Mouse (Mus musculus) embryonic fibroblast, embryonic 13.5 days (primary cell): ENCODE measurements around the gene Kdm4b. TPM values are rescaled to one million over a fixed set of nuclear protein-coding genes. Genes with fewer than 3 reads are reported as not detected.

ENCODE experiments used
- H3K27ac ChIP-seq: 2 replicates; pipeline ENCODE4 v1.5.1; 2012; ENCODE audit warnings: low read length, control low read depth, inconsistent platforms; ENCODE audit not compliant: insufficient read depth
- H3K4me1 ChIP-seq: 2 replicates; pipeline ENCODE4 v1.6.1; 2011; ENCODE audit warnings: low read length; ENCODE audit not compliant: control insufficient read depth, insufficient read depth
- H3K4me3 ChIP-seq: 2 replicates; pipeline ENCODE4 v1.5.1; 2011; ENCODE audit warnings: mild to moderate bottlenecking, control low read depth, low read length; ENCODE audit not compliant: insufficient read depth
- CTCF ChIP-seq: IDR thresholded peaks from 2 replicates; pipeline ENCODE4 v1.5.1; 2011; ENCODE audit warnings: mild to moderate bottlenecking, control low read depth, low read length, moderate library complexity, borderline replicate concordance; ENCODE audit not compliant: insufficient read depth
- POLR2A ChIP-seq: IDR thresholded peaks from 2 replicates; pipeline ENCODE4 v1.6.1; 2011; ENCODE audit warnings: low read depth, mild to moderate bottlenecking, control low read depth, low read length, moderate library complexity
- polyA plus RNA-seq: library from polyadenylated mRNA; stranded (reverse); fragments of >200 nt; gene quantifications from 2 replicates; pipeline ENCODE4 v1.2.4, GENCODE M21; 2011; ENCODE audit warnings: low read depth; ENCODE audit not compliant: missing spikeins, insufficient read length

Kdm4b gene
- polyA plus RNA-seq, 1 experiment = 30.8 TPM

DNA sequence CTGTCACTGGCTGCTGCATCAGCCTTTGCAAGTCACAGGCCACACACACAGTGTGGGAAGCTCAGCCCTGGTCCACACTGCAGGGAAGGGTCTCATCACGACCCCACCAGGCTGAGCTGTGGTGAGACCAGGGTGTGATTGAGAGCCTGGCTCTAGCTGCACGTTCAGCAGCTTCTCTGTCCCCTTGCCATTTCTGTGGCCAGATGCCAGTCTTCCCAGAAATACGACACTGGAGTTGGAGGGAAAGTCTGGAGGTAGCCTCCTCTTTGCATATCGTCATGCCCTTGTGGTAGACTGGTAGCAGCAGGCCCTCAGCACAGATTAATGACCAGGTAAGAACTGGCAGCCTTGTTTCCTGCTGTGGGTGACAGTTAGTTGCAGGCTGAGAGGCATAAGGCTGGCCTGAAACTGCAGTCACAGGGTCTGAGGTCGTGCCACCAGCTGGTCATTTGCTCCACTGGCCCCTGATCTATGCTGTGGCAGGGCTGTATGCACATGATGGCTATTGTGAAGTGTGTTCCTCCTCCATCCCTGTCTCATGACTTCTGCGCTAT is 53.5 kb downstream of the Kdm4b start:
- H3K4me3 ChIP-seq = no peak overlapping the region
- TF ChIP-seq CTCF (no peak), POLR2A (no peak)
- H3K4me1 ChIP-seq = no peaks in the 10 kb centered on the region
- no peak overlapping the region for H3K27ac ChIP-seq

DNA sequence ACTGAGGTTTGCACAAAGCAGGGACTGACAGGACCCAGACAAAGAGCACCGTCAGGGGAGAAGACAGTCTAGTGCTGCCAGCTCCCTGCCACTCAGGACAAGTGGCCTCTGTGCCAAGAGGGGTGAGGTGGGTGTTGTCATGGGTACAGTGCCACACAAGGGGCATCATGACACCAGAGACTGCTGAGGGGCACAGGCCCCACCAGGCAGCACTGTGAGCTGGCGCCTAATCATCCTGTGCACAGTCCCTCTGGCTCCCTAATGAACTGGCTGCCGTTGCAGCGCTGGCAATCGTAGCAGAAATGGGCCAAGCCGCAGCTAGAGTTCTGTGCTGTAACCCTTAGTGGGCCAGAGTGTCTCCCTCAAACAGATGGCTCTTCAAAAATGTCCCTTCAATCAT is 54.4 kb downstream of the Kdm4b start:
- TF ChIP-seq CTCF (no peak), POLR2A (no peak)
- Histone ChIP-seq H3K4me1 (no peaks in the 10 kb centered on the region), H3K27ac (no peak overlapping the region), H3K4me3 (no peak overlapping the region)

DNA sequence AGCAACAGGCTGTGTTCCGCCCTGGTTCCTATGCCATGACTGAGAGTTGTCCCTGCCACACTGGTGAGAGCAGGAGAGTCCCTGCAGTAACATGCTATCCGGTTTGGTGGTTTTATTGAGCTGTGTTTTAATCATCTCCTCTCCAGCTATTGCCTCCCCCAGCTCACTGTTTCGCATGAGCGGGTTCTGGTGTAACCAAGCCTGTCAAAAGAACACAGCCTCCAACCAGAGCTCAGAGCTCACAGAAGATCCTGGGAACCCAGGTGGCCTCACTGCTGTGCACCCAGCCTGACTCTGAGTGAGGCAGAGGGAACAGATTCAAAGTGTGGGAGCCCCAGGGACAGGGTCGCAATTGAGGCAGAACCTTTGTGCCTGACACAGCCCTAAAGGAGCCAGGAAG is 55.3 kb downstream of the Kdm4b start:
- TF ChIP-seq CTCF (no peak), POLR2A (no peak)
- H3K4me1 ChIP-seq = no peaks in the 10 kb centered on the region
- H3K27ac ChIP-seq = no peak overlapping the region
- no peak overlapping the region for H3K4me3 ChIP-seq

DNA sequence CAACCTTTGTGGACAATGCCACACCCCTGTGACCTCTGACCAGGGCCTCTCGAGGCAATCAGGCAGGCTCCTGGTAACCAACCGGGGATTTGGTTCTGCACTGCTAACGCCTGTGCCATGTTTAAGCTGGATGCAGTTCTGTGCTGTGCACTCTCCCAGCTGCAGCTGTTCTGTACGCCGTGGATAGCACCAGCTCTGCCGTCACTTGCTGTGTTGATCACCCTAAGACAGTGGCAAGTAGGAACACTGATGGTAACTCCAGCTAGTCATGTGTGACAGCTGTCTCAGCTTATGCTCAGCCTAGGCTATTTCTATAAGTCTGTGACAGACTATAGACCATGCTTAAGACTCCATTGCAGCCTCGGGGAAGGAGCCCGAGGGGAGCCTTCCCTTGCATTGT is 57.1 kb downstream of the Kdm4b start:
- no peak for TF ChIP-seq CTCF
- no peak for TF ChIP-seq POLR2A
- Histone ChIP-seq H3K4me1 (no peaks in the 10 kb centered on the region), H3K27ac (no peak overlapping the region), H3K4me3 (no peak overlapping the region)

DNA sequence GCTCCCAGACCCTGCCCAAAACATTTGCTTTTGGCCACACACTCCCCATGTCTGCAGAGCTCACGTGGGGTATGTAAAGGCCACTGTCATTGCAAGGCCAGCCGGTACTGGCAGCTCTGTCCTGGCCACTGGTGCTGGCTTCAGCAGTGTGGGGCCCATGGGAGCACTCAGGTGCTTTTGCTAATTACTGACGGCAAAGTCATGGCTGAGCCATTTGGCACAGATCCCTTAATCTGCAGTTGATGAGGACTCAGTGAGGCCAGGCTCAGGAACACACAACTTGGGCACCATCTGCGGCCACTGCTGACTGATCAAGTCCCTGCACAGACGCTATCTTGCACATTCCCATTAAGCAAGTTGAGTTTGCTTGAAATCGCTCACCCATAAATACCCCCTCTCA is 59.0 kb downstream of the Kdm4b start:
- no peaks in the 10 kb centered on the region for H3K4me1 ChIP-seq
- no peak for TF ChIP-seq POLR2A
- TF ChIP-seq CTCF = no peak
- H3K27ac ChIP-seq = no peak overlapping the region
- no peak overlapping the region for H3K4me3 ChIP-seq

DNA sequence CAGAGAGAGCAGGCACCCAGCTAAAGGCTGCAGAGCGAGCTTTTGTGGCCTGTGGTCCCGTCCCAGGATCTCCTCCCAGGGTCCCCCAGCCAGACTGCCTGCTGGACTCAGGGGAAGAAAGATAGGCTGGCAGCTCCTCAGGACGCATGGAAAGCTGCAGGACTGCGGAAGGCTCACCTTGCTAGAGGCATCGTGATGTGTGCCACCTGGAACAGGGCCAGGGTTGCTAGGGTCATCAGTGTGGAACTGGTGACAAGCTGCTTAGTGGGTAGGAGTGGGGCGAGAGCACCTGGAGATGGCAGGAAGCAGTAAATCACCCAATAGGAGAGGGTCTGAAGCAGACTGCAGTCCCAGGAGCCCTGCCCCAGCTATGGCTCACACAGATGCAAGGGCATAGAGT is 61.8 kb downstream of the Kdm4b start:
- H3K27ac ChIP-seq = no peak overlapping the region
- no peaks in the 10 kb centered on the region for H3K4me1 ChIP-seq
- no peak for TF ChIP-seq POLR2A
- no peak for TF ChIP-seq CTCF
- no peak overlapping the region for H3K4me3 ChIP-seq

DNA sequence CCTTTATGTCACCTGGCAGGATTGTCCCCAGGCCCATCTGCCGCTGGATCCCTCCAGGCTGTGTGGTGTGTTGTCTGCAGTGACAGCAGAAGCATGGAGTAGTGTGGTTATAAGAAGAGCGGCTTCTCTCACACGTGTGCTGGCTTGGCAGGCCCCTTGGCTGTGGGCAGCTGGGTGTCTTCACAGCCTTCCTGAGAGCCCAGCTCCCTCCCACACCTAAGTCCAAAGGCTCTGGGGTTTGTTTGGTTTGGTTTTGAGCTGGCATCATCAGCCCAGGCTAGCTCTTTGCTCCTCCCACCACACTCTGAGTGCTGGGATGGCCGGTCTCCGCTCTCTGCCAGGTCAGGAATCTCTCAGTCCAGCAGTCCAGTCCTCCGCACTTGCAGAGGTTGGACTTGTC is 67.4 kb downstream of the Kdm4b start:
- TF ChIP-seq POLR2A (no peak), CTCF (no peak)
- no peak overlapping the region for H3K27ac ChIP-seq
- H3K4me1 ChIP-seq = no peaks in the 10 kb centered on the region
- no peak overlapping the region for H3K4me3 ChIP-seq

DNA sequence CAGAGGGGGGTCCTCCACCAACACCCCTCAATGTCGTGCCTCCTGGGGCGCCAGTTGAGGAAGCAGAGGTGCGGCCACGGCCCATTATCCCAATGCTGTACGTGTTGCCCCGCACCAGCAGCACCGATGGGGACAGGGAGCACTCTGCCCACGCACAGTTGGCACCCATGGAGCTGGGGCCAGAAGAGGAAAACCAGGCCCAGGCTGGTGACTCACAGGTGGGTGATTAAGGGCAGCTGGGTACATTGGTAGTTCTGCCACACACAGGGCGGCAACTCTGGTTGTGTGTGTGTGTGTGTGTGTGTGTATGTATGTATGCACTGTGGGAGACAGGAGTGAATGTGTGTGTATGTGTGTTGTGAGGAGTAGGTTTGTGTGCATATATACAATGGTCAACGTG is 68.0 kb downstream of the Kdm4b start:
- Histone ChIP-seq H3K4me3 (no peak overlapping the region), H3K4me1 (no peaks in the 10 kb centered on the region), H3K27ac (no peak overlapping the region)
- no peak for TF ChIP-seq POLR2A
- no peak for TF ChIP-seq CTCF

DNA sequence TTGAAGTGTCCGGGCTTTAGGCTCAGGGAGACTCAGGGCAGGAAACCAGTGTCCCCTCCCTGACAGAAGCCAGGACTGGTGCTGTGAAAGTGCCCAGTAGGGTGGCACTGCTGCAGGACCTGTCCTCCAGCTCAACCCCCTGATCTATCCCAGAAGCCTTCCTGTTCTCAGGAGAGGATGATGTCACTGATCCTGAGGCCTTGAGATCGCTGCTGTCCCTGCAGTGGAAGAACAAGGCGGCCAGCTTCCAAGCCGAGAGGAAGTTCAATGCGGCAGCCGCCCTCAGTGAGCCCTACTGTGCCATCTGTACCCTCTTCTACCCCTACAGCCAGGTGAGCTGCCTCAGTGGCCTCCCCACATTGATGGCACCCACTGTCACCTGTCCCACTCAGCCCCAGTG is 70.2 kb downstream of the Kdm4b start:
- no peak overlapping the region for H3K4me3 ChIP-seq
- H3K4me1 ChIP-seq = no peaks in the 10 kb centered on the region
- no peak overlapping the region for H3K27ac ChIP-seq
- TF ChIP-seq POLR2A (no peak), CTCF (no peak)

DNA sequence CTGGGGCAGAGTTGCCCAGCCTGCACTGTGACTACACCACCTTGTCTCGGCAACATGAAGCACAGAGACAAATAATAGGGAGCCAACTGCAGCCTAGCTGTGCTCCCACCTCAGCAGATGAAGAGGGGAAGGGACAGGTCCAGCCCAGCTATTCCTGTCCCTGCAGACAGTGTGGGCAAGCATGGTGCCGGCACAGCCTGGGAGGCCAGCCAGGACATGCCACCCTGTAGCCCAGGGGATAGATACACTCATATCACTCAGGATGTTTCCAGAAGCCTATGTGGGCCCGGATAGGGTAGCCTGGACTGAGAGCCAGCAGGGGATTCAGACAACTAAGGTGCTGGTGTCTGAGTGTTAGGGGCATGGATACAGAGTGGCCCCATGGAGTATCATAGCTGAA is 74.4 kb downstream of the Kdm4b start:
- no peak overlapping the region for H3K27ac ChIP-seq
- no peak overlapping the region for H3K4me3 ChIP-seq
- H3K4me1 ChIP-seq = no peaks in the 10 kb centered on the region
- no peak for TF ChIP-seq POLR2A
- no peak for TF ChIP-seq CTCF

DNA sequence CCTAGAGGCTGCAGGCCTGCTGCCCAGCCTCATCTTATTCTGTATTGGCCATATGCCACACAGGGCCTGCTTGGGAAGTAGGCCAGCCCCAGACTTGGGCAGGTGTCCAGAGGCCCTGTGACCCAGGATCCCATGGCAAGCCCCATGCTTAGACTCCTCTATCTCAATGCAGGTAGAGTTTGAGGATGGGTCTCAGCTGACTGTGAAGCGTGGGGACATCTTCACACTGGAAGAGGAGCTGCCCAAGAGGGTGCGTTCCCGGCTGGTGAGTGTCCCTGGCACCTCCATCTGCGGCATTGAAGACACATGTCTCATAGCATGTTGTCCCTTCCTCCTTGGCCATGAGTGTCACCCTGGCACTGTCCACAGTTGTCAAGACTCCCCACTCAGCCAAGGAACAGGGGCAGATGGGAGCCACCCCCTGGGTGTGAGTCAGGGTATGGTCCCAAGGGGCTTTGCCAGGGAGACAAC is 75.2 kb downstream of the Kdm4b start:
- Histone ChIP-seq H3K4me3 (no peak overlapping the region), H3K27ac (no peak overlapping the region), H3K4me1 (no peaks in the 10 kb centered on the region)
- no peak for TF ChIP-seq POLR2A
- TF ChIP-seq CTCF = no peak
